Mouse (Mus musculus): ENCODE results near the gene H2-DMa.
A peak's percentile ranks its signal among the peaks of the same experiment; 100 is the strongest.

The H2-DMa gene

GRCm38 (mm10) chr17:34102831-34103230 is 16.5 kb upstream of the H2-DMa start:
- no peak for DNase-seq (ENCODE audit: low read depth, low spot score)

GRCm38 (mm10) chr17:34104804-34105203 is 14.5 kb upstream of the H2-DMa start:
- DNase-seq (ENCODE audit: low read depth, low spot score), result no peak

GRCm38 (mm10) chr17:34106555-34106954 is 12.8 kb upstream of the H2-DMa start:
- DNase-seq (ENCODE audit: low read depth, low spot score), result no peak

DNA sequence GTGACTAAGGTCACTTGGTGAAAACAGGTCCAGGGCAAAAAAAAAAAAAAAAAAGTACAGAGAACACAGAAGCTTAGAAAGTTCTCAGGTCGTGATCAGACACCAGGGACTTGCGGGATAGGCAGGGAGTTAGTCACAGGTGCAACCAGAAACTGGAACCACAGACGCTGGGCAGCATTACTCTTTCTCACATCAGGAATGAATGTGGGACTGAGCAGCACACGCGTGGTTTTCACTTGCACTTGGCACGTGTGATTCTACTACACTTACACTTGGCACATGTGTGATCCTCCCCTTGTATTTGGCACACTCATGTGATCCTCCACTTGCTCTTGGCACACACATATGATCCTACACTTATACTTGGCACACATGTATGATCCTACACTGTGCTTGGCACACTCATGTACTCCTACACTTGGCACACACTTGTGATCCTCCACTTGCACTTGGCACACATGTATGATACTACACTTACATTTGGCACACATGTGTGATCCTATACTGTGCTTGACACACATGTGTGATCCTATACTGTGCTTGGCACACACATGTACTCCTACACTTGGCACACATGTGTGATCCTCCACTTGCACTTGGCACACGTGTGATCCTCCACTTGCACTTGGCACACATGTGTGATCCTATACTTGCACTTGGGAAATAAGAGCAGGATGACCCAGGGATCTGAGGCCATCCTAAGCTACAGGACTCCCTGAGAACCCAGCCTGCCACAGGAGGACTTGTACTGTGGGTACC is 12.1 kb upstream of the H2-DMa start:
- no peak for DNase-seq (ENCODE audit: low read depth, low spot score)

- DNase-seq (ENCODE audit: low read depth, low spot score), result no peak
These were observed 10.9 kb upstream of the H2-DMa start for GRCm38 (mm10) chr17:34108460-34108859.

- DNase-seq (ENCODE audit: low read depth, low spot score), result no peak
These were observed 10.1 kb upstream of the H2-DMa start for GRCm38 (mm10) chr17:34109038-34109805.

DNA sequence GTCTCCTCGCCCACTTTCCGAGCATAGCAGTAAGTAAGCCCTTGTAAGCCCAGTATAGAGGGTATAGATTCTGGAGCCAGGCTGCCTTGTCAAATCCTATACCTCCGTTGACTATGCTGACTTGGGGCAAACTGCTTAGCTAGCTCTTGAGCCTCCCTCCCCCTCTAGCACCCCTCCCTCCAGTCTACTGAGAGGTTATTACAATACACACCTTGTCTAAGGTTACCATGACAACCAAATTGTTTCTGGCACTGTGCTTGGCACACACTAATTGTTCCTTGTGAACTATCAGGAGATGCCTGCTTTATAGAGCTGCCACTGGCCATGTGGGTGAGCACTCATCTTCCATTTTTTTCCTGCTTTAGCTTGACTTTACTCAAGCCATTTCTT is 9.5 kb upstream of the H2-DMa start:
- DNase-seq (ENCODE audit: low read depth, low spot score), result no peak

GRCm38 (mm10) chr17:34110309-34110708 is 9.0 kb upstream of the H2-DMa start:
- DNase-seq (ENCODE audit: low read depth, low spot score), result no peak

DNA sequence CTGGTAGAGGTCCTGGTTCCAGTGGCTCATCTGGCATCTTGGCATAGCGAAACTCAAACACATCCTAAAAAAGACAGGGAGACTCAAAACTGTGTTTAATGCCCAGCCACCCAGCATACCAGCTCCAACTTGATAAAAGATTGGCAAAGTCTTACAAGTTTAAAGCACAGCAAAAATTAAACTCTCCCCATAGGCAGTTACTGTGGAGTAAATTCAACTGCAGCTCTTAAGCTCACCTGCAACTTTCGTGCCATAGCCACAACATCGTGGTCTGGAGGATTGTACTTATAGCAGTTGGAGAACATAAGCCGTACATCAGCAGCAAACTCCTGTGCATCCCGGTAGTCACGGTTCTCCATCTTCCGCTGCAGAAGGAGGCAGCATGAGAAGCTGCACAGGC is 5.2 kb upstream of the H2-DMa start:
- no peak for DNase-seq (ENCODE audit: low read depth, low spot score)

GRCm38 (mm10) chr17:34116736-34117370 is 2.5 kb upstream of the H2-DMa start:
- no peak for DNase-seq (ENCODE audit: low read depth, low spot score)

GRCm38 (mm10) chr17:34117421-34118112 is 1.8 kb upstream of the H2-DMa start:
- DNase-seq (ENCODE audit: low read depth, low spot score), result no peak

- DNase-seq (ENCODE audit: low read depth, low spot score), result no peak
These were observed 1.0 kb upstream of the H2-DMa start for GRCm38 (mm10) chr17:34118113-34118872.

DNA sequence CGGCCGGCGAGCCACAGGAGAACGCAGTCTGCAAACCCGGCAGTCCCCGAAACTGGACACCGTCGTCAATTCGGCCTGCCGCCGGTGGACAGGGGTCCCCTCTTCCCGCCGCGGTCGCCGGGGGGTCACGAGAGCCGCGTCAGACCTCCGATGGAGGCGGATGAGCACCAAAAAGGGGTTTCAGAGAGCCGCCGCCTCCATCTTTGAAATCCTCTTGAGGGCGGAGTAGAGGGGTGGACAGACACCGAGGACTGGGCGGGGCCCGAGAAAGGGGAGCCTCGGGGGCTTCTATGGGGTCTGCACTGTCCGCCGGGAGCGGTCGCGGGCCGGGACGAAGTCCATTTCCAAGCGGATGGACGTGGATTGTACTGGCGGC is 480 bp upstream of the H2-DMa start:
- no peak for DNase-seq (ENCODE audit: low read depth, low spot score)

DNA sequence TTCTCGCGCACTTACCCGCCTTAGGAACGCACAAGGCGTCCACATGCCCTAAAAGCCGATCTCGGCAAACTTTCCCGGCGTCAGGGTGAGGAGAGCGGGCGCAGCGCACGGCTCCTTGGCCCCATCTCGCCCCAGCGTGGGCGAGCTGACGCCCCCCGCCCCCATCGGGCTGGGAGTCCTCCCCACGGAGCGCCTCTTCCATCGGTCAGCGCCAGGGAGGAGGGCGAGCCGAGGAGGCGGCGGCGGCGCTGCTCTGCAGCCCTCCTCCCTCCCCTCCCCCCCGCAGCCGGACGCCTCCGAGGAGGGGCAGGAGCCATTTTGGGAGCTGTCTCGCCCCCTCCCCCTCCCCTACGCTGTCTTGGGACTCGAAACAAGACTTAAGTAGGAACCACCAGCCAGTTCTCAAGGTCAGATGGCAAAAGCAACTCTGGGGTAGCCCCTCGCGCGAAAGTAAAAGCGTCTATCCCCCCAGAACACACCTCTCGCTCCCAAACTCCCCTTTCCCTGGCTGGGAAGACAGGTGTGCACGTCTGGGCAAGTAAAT is 911 bp downstream of the H2-DMa start:
- peak; percentile 65 for DNase-seq (ENCODE audit: low read depth, low spot score)

DNA sequence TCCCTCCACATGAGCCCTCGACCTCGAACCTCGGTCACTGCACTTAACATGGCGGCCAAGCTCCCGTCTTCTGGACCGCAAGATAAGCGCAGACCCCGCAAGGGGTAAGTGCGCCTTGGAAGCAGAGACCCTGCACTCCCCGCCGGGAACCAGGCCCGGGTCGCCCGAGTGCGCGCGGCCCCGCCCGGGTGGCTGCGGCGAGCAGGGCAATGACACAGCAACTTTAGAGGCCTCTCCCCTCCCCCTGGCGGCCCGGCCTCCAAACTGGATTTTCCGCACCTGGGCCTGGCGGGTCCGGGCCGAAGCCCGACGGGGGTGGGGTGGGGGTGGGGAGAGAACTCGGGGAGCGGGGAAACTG is 1.5 kb downstream of the H2-DMa start:
- no peak for DNase-seq (ENCODE audit: low read depth, low spot score)

GRCm38 (mm10) chr17:34121172-34121878 is 2.0 kb downstream of the H2-DMa start:
- DNase-seq (ENCODE audit: low read depth, low spot score), result peak; percentile 34

DNA sequence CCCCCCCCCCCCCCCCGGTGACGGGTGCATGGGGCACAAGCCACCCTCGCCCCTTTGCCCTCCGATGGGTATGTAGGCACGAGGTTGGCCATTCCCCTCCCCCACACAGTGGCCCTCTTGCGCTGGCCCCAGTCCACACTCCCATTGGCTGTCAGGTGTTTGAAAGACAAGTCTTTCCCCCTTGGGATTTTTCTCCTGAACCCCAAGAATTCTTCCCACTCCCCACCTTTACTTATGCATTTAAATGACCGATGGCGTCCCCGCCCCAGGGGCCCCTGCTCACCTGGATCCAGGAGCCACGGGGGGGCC is 2.5 kb downstream of the H2-DMa start:
- no peak for DNase-seq (ENCODE audit: low read depth, low spot score)

GRCm38 (mm10) chr17:34122188-34122984 is 3.0 kb downstream of the H2-DMa start, which contains the start of gene Brd2:
Gene Brd2 (minus strand): TSS chr17:34122634.
- peak; percentile 94 for DNase-seq (ENCODE audit: low read depth, low spot score)

- no peak for DNase-seq (ENCODE audit: low read depth, low spot score)
These were observed 3.8 kb downstream of the H2-DMa start for GRCm38 (mm10) chr17:34123111-34123510.

GRCm38 (mm10) chr17:34123518-34123917 is 4.2 kb downstream of the H2-DMa start:
- no peak for DNase-seq (ENCODE audit: low read depth, low spot score)

Data from retina, adult 2 months (tissue).